Comparison of ENCODE assay signal across 21 mouse cellular contexts in the genomic region with DNA sequence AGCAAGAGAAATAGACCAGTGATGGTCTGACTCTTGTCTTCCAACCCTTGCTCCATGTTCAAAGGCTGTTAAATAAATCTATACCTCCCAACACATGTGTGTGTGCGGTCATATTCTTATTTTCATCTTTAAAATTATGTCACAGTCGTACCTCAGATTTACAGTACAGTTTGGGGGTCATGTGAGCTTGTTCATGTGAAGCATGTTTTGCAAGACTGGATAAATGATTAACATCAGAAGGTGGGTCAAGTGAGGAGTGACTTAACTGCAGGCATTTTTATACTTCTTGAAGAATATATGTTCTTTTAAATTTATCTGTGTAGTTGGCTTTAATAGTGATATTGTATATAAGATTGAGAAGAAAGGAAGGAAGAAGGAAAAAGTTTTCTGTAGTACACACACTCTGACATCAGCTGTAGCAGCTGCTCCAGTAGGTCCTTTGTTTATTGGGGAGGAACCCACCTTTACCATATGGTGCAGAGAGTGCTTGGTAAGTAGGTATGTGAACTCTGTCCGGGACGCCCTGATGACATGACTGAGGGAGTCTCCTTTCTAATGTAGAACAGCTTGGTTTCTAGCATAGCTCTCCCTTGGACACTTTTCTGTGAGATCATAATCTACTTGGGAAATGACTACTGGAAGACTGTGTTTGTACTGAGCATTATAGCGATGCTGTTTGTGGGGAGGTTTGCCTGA. TPM values are rescaled to one million over a fixed set of nuclear protein-coding genes. Genes with fewer than 3 reads are reported as not detected.
A peak's percentile ranks its signal among the peaks of the same experiment; 100 is the strongest.
DNase-seq lines count a peak whose midpoint lies in the region; ATAC-seq and TF ChIP-seq lines count a peak whose summit lies in the region.
"Had no signal": no experiment of that assay in that cellular context is flagged by ENCODE, and none has a peak within 500 bp of the region (broad histone marks: within the 10 kb centered on the region; RNA-seq: fewer than 3 reads in every experiment).

No protein-coding gene starts in this region.

- H3K4me1 ChIP-seq in kidney, postnatal 0 days (replicated peaks; ENCODE audit: insufficient read depth, low read length), result no peaks in the 10 kb centered on the region
- no peaks in the 10 kb centered on the region for H3K4me1 ChIP-seq in kidney, embryonic 14.5 days (ENCODE audit: control insufficient read depth, insufficient read depth, low read length)
- no peaks in the 10 kb centered on the region for H3K4me1 ChIP-seq in intestine, embryonic 15.5 days (replicated peaks)
- H3K4me1 ChIP-seq: embryonic facial prominence, embryonic 13.5 days; forebrain, embryonic 12.5 days; heart, embryonic 10.5 days; hindbrain, embryonic 13.5 days had no signal

- H3K9me3 ChIP-seq in kidney, postnatal 0 days (replicated peaks; ENCODE audit: low read length), result no peaks in the 10 kb centered on the region
- no peaks in the 10 kb centered on the region for H3K9me3 ChIP-seq in kidney, embryonic 14.5 days (ENCODE audit: control insufficient read depth, low read length)
- no peaks in the 10 kb centered on the region for H3K9me3 ChIP-seq in intestine, embryonic 15.5 days
- H3K9me3 ChIP-seq: embryonic facial prominence, embryonic 13.5 days; forebrain, embryonic 12.5 days; heart, embryonic 10.5 days; hindbrain, embryonic 13.5 days had no signal

- WGBS in kidney, postnatal 0 days, result 75% methylated on average over 5 of the region's 5 CpGs
- 74% methylated on average over 5 of the region's 5 CpGs for WGBS in kidney, embryonic 14.5 days
- 76% methylated on average over 5 of the region's 5 CpGs for WGBS in intestine, embryonic 15.5 days

- H3K27me3 ChIP-seq in kidney, postnatal 0 days (ENCODE audit: insufficient read depth, low read length), result no peaks in the 10 kb centered on the region
- no peaks in the 10 kb centered on the region for H3K27me3 ChIP-seq in kidney, embryonic 14.5 days (ENCODE audit: control insufficient read depth, insufficient read depth, low read length)
- H3K27me3 ChIP-seq in intestine, embryonic 15.5 days (replicated peaks), result no peaks in the 10 kb centered on the region
- H3K27me3 ChIP-seq: embryonic facial prominence, embryonic 13.5 days; forebrain, embryonic 12.5 days; hindbrain, embryonic 13.5 days had no signal

- H3K9ac ChIP-seq in kidney, postnatal 0 days (ENCODE audit: low read depth, low read length), result no peak overlapping the region
- no peak overlapping the region for H3K9ac ChIP-seq in kidney, embryonic 14.5 days (ENCODE audit: low read depth, low read length)
- H3K9ac ChIP-seq in intestine, embryonic 15.5 days, result no peak overlapping the region
- H3K9ac ChIP-seq: embryonic facial prominence, embryonic 13.5 days; forebrain, embryonic 12.5 days; hindbrain, embryonic 13.5 days had no signal

- TF ChIP-seq CTCF in kidney, postnatal 0 days (IDR thresholded peaks at IDR 0.05; ENCODE audit: low read depth), result no peak

- H3K36me3 ChIP-seq in kidney, postnatal 0 days (ENCODE audit: insufficient read depth, low read length), result no peaks in the 10 kb centered on the region
- H3K36me3 ChIP-seq in kidney, embryonic 14.5 days (ENCODE audit: control insufficient read depth, insufficient read depth, low read length), result no peaks in the 10 kb centered on the region
- no peaks in the 10 kb centered on the region for H3K36me3 ChIP-seq in intestine, embryonic 15.5 days
- H3K36me3 ChIP-seq: embryonic facial prominence, embryonic 13.5 days; forebrain, embryonic 12.5 days; heart, embryonic 10.5 days; hindbrain, embryonic 13.5 days had no signal

- no peak overlapping the region for H3K4me3 ChIP-seq in kidney, postnatal 0 days (replicated peaks; ENCODE audit: low read depth, low read length)
- H3K4me3 ChIP-seq in kidney, embryonic 14.5 days (ENCODE audit: low read length), result no peak overlapping the region
- no peak overlapping the region for H3K4me3 ChIP-seq in intestine, embryonic 15.5 days (replicated peaks)
- H3K4me3 ChIP-seq: embryonic facial prominence, embryonic 13.5 days; forebrain, embryonic 12.5 days; heart, embryonic 10.5 days; hindbrain, embryonic 13.5 days had no signal

- peak; percentile 59; the same call in 1 of the 2 replicates for ATAC-seq in kidney, postnatal 0 days (replicated peaks; ENCODE audit: low FRiP score, low read depth)
- ATAC-seq in kidney, embryonic 14.5 days (ENCODE audit: low FRiP score, low TSS enrichment), result no peak
- ATAC-seq in intestine, embryonic 15.5 days, result peak; percentile 65
- ATAC-seq in monocyte, adult 5-6 weeks (replicated peaks; ENCODE audit: insufficient number of reproducible peaks, low FRiP score, low TSS enrichment, poor library complexity, severe bottlenecking), result no peak
- ATAC-seq: activated CD4-positive, CD25-positive, alpha-beta regulatory T cell, adult 4 months; forebrain, embryonic 16.5 days had no signal

- no peak overlapping the region for H3K4me2 ChIP-seq in kidney, postnatal 0 days (ENCODE audit: low read length)
- no peak overlapping the region for H3K4me2 ChIP-seq in kidney, embryonic 14.5 days (replicated peaks; ENCODE audit: low read depth, low read length)
- no peak overlapping the region for H3K4me2 ChIP-seq in intestine, embryonic 15.5 days (replicated peaks)
- H3K4me2 ChIP-seq: embryonic facial prominence, embryonic 13.5 days; forebrain, embryonic 12.5 days; hindbrain, embryonic 13.5 days had no signal

- DNase-seq in kidney, postnatal 0 days (ENCODE audit: low spot score), result peak; percentile 10
- DNase-seq in lung, postnatal 36 days, result peak; percentile 13
- DNase-seq in lung, postnatal 4 days, result no peak
- DNase-seq in cerebellum, adult 9-10 months, result no peak
- DNase-seq: adrenal gland, postnatal 14 days; cerebellum, adult 11-12 months; cerebellum, adult 9-11 months; cerebellum, postnatal 36 days; gastrocnemius, postnatal 10 days; heart, adult 18-20 months; heart, postnatal 10 days; heart, postnatal 4 days had no signal

- no peak overlapping the region for H3K27ac ChIP-seq in kidney, postnatal 0 days
- no peak overlapping the region for H3K27ac ChIP-seq in kidney, embryonic 14.5 days (ENCODE audit: low read depth, low read length)
- no peak overlapping the region for H3K27ac ChIP-seq in intestine, embryonic 15.5 days
- H3K27ac ChIP-seq: embryonic facial prominence, embryonic 13.5 days; forebrain, embryonic 12.5 days; heart, embryonic 10.5 days; hindbrain, embryonic 13.5 days had no signal

RNA-seq across cellular contexts. Expression of a gene that starts 42.4 kb away (rescaled TPM):
- polyA plus RNA-seq in kidney, postnatal 0 days (2015; fragmentation: Nextera tagmentation; extraction: Ambion mirVana), result 51.5 and 56.3 TPM in 2 replicates
- 48.0 and 64.8 TPM in 2 replicates for polyA plus RNA-seq in kidney, embryonic 14.5 days (2014; fragmentation: Nextera tagmentation; extraction: Ambion mirVana)
- polyA plus RNA-seq in intestine, embryonic 15.5 days (2015; fragmentation: Nextera tagmentation; extraction: Ambion mirVana), result 58.6 and 60.0 TPM in 2 replicates
- total RNA-seq in monocyte, adult 5-6 weeks (2017), result 59.5 to 108 TPM (median 63.7 TPM) in 3 replicates

Comparison
In these comparisons a context has a peak if more than half of its experiments do, and no peak if none do; other contexts are left out.
1. ATAC-seq: peak in kidney, postnatal 0 days (single experiment) and intestine, embryonic 15.5 days (single experiment); none in kidney, embryonic 14.5 days (single experiment) and monocyte, adult 5-6 weeks (single experiment).
2. DNase-seq: peak in kidney, postnatal 0 days (single experiment) and lung, postnatal 36 days (single experiment); none in lung, postnatal 4 days (0 of 2) and cerebellum, adult 9-10 months (single experiment).